Mouse (Mus musculus): ENCODE data around the gene Rasgrp1.

Gene Rasgrp1

GRCm38 (mm10) chr2:117342547-117343239, at the start of gene Rasgrp1:
TSS of gene Rasgrp1 (minus strand) at chr2:117343001.
- DNase-seq (ENCODE audit: low read depth), result no peak

- DNase-seq (ENCODE audit: low read depth), result peak; percentile 3
Observed at GRCm38 (mm10) chr2:117389925-117390892, 47.4 kb upstream of the Rasgrp1 start.

- DNase-seq (ENCODE audit: low read depth), result no peak
Observed at GRCm38 (mm10) chr2:117389460-117389859, 46.7 kb upstream of the Rasgrp1 start.

- no peak for DNase-seq (ENCODE audit: low read depth)
Observed at GRCm38 (mm10) chr2:117388121-117388520, 45.3 kb upstream of the Rasgrp1 start.

GRCm38 (mm10) chr2:117386981-117387705, 44.3 kb upstream of the Rasgrp1 start:
- no peak for DNase-seq (ENCODE audit: low read depth)

- no peak for DNase-seq (ENCODE audit: low read depth)
Observed at GRCm38 (mm10) chr2:117386036-117386590, 43.3 kb upstream of the Rasgrp1 start.

GRCm38 (mm10) chr2:117381314-117381713, 38.5 kb upstream of the Rasgrp1 start:
- no peak for DNase-seq (ENCODE audit: low read depth)

- DNase-seq (ENCODE audit: low read depth), result no peak
Observed at GRCm38 (mm10) chr2:117374293-117374830, 31.6 kb upstream of the Rasgrp1 start.

- no peak for DNase-seq (ENCODE audit: low read depth)
Observed at GRCm38 (mm10) chr2:117371706-117372105, 28.9 kb upstream of the Rasgrp1 start.

GRCm38 (mm10) chr2:117366478-117366877, 23.7 kb upstream of the Rasgrp1 start:
- no peak for DNase-seq (ENCODE audit: low read depth)

GRCm38 (mm10) chr2:117364056-117364455, 21.3 kb upstream of the Rasgrp1 start:
- no peak for DNase-seq (ENCODE audit: low read depth)

- no peak for DNase-seq (ENCODE audit: low read depth)
Observed at GRCm38 (mm10) chr2:117357939-117358338, 15.1 kb upstream of the Rasgrp1 start.

- DNase-seq (ENCODE audit: low read depth), result no peak
Observed at GRCm38 (mm10) chr2:117352305-117353123, 9.7 kb upstream of the Rasgrp1 start.

- DNase-seq (ENCODE audit: low read depth), result no peak
Observed at GRCm38 (mm10) chr2:117350138-117350537, 7.3 kb upstream of the Rasgrp1 start.

- DNase-seq (ENCODE audit: low read depth), result no peak
Observed at GRCm38 (mm10) chr2:117343240-117343624, 431 bp upstream of the Rasgrp1 start.

GRCm38 (mm10) chr2:117342090-117342546, 683 bp downstream of the Rasgrp1 start:
- DNase-seq (ENCODE audit: low read depth), result no peak

- no peak for DNase-seq (ENCODE audit: low read depth)
Observed at GRCm38 (mm10) chr2:117338501-117338900, 4.3 kb downstream of the Rasgrp1 start.

GRCm38 (mm10) chr2:117337902-117338301, 4.9 kb downstream of the Rasgrp1 start:
- no peak for DNase-seq (ENCODE audit: low read depth)

GRCm38 (mm10) chr2:117336946-117337665, 5.7 kb downstream of the Rasgrp1 start:
- DNase-seq (ENCODE audit: low read depth), result no peak

- no peak for DNase-seq (ENCODE audit: low read depth)
Observed at GRCm38 (mm10) chr2:117335552-117336188, 7.1 kb downstream of the Rasgrp1 start.
